ENCODE assay signal across 18 mouse cellular contexts in genomic region chr10:107240446-107240845, GRCm38 (mm10). TPM values are rescaled to one million over a fixed set of nuclear protein-coding genes. Genes with fewer than 3 reads are reported as not detected.
"Had no signal": no experiment of that assay in that cellular context is flagged by ENCODE, and none has a peak within 500 bp of the region (broad histone marks: within the 10 kb centered on the region; RNA-seq: fewer than 3 reads in every experiment).

No protein-coding gene starts in this region.

- H3K4me3 ChIP-seq: neural tube, embryonic 12.5 days; neural tube, embryonic 13.5 days; neural tube, embryonic 15.5 days; stomach, embryonic 15.5 days had no signal

- DNase-seq: retina, postnatal 1 day; right cerebral cortex, adult 18-20 months; right cerebral cortex, postnatal 14 days; right cerebral cortex, postnatal 25 days; right cerebral cortex, postnatal 4 days; spleen, adult 18-20 months; thymus, adult 18-20 months; thymus, adult 2 months; thymus, postnatal 14 days; thymus, postnatal 25 days; thymus, postnatal 36 days; thymus, postnatal 4 days had no signal

- H3K36me3 ChIP-seq: neural tube, embryonic 12.5 days; neural tube, embryonic 13.5 days; neural tube, embryonic 15.5 days; stomach, embryonic 15.5 days had no signal

- H3K4me1 ChIP-seq: neural tube, embryonic 12.5 days; neural tube, embryonic 13.5 days; neural tube, embryonic 15.5 days; stomach, embryonic 15.5 days had no signal

- H3K27ac ChIP-seq: neural tube, embryonic 12.5 days; neural tube, embryonic 13.5 days; neural tube, embryonic 15.5 days; stomach, embryonic 15.5 days; stomach, postnatal 0 days had no signal

- H3K9me3 ChIP-seq: neural tube, embryonic 12.5 days; neural tube, embryonic 13.5 days; neural tube, embryonic 15.5 days; stomach, embryonic 15.5 days had no signal

- H3K27me3 ChIP-seq: neural tube, embryonic 12.5 days; neural tube, embryonic 13.5 days; neural tube, embryonic 15.5 days; stomach, embryonic 15.5 days had no signal

RNA-seq across cellular contexts. Expression of gene Lin7a, which starts 31.0 kb away (rescaled TPM):
- polyA plus RNA-seq: spleen, adult 2 months; thymus, adult 2 months had no signal
